Mouse (Mus musculus) c-Kit-positive CD71-negative TER-119-negative erythroid progenitor cells, embryonic 14.5 days (primary cell): Measurements from ENCODE around the gene 4930402F06Rik.

ENCODE experiments used
- DNase-seq: peaks from one replicate; pipeline ENCODE4 v3.0.0-alpha.2; 2013; ENCODE audit warnings: low read depth

Gene 4930402F06Rik

DNA sequence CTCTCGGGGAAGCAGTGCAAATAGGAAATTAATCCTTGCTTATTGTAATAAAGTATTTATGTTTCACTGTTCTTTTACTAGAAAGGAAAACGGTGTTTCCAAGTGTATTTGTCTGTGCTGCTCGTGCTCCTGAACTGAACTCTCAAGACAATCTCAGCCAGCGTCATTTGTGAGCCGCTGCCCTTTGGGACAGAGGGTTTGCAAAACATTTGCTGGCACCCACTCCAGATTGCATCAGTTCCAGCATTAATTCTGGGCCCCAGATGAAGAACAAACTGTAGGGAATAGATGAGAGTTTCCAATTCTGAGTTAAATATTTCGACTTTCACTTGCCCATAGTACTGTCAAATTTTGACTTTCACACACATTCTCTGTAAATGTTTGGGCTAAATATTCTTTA, 58.3 kb downstream of the 4930402F06Rik start:
- DNase-seq = no peak

DNA sequence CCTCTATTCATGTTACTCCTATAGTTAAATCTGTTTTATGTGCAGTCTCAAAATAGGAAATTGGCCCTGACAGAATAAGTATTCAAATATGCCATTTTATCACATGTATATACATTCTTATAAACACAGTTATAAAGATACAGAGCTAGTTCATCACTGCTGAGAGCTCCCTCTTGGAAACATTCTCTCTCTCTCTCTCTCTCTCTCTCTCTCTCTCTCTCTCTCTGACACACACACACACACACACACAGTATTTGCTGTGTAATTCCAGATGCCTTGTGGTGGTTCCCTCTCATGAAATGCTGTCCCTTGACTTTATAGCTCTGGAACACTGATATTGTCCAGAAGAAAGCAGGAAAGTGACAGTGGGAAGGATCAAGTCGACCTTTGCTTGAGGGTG, 58.9 kb downstream of the 4930402F06Rik start:
- DNase-seq = no peak

DNA sequence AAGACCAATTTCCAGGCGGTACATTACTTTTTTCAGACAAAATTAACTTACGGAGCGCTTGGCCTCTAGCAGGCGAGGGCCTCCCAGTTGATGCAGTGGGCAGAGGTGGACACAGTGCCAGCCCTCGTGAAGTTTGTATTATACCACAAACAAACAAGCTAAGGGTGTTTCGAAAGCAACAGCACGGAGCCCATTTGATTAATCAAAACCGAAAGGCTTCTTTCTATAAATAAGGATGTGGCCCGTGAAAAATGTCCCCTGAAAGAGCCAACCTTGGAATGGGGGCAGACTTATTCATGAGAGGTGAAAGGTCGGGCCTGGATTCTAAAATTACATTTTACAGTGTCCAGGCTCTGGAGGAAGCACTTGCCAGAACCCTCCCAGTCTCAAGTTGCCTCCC, 59.6 kb downstream of the 4930402F06Rik start:
- no peak for DNase-seq

DNA sequence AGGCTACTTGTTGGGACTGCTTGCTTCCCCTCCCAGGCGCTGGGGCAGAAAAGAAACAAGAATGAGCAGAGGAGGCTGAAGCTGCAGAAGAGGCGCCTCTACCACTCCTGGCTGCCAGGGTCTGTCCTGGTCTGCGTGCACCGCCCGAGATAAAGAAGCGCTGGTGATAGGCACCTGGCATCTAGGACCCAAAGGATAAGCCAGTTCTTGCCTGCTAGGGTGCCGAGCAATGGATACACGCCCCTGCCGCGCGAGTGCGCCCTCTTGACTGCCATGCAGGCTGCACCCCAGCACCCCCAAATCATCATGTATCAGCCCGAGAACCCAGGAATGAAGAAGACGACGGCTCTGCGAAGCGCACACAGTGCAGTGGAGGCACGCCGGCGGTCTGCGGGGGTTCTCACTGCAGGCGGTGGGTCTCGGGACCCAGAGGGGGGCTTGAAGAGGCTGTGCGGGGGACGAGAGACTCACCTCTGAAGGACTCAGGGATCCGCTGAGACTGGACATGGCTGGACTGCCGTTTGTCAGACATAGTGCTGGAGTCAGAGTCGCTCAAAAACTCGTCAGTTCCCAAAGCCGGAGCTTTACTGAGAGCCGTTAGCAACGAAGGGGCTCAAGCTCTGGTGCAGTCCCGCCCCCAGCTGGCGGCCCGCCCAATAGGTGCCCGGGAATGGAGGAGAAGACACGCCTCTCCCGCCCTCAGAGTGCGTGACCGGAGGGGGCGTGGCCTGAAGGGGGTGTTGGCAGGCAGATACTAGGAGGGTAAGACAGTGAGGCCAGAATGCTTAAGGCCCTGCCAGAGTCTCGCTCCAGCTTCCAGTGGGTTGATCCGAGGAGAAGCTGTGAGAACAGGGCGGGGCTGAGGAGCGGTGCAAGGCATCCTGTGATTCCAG, 60.3 kb downstream of the 4930402F06Rik start, which contains the start of gene Stom:
Stom (minus strand) TSS at position 589 of the 893 bp plus-strand sequence.
- peak; percentile 99 for DNase-seq

DNA sequence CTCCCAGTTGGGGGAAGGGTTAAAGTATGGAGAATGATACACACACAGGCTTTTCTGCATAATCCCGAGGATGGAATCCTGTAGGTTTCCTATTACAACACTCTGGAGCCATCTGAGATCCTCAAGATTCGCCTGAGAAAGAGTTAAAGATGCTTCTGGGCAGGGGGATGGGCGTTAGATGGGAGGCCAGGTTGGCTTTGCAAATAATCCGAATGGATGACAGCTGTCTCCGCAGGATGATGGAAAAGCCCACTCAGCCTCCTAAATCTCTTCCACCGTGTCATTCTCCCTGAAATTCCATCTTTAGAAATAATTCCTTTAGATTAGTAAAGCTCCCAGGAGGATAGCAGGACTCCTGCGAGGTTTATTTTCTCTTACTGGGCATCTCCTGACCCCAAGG, 61.4 kb downstream of the 4930402F06Rik start:
- DNase-seq = no peak

DNA sequence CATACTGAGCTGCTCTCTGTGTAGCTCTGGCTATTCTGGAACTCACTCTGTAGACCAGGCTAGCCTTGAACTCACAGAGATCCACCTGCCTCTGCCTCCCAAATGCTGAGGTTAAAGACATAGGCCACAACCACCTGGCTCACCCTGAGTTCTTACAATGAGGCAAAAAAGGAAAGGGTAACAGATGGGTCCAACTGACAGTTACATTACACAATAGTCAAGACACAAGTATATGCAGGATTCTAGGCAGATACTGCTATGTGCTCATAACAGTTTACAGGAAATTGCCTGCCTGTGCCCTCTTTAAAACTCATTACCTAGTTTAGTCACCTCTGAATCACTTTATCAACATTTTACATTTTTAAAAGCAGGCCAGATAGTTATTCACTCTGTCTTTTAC, 63.3 kb downstream of the 4930402F06Rik start:
- no peak for DNase-seq

DNA sequence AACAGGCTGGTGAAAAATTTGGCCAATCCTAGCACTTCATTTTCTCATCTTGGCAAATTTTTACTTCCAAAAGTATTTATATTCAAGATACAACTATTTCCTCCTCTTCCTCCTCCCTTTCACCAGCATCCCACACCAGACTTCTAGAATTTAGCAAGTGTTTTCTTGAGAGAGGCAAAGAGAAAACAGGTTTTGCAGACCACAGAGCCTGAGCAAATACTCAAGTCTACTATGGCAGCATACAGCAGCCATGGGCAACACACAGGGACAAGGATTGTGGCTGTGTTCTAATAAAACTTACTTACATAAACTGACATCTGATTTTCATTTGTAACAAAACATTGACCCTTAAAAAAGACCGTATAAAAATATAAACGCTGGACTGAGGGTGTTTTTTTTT, 65.8 kb downstream of the 4930402F06Rik start:
- DNase-seq = no peak

DNA sequence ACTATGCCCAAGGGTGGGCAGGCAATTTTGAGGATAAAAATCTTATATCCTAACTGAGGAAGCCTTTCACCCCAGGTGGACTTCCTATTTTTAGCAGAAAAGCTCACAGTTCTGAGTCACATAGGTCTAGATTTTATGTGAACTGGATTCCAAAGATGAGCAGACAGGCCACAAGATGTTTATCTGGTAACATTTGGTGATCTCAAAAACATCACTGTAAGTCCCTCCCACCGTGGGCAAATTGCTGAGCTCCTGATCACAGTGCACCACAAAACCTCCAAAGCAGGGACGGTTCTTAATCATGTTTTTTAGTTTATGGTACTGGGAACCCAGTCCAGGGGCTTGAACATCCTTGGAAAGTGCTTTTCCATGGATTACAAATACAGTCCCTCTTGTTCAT, 67.9 kb downstream of the 4930402F06Rik start:
- no peak for DNase-seq

DNA sequence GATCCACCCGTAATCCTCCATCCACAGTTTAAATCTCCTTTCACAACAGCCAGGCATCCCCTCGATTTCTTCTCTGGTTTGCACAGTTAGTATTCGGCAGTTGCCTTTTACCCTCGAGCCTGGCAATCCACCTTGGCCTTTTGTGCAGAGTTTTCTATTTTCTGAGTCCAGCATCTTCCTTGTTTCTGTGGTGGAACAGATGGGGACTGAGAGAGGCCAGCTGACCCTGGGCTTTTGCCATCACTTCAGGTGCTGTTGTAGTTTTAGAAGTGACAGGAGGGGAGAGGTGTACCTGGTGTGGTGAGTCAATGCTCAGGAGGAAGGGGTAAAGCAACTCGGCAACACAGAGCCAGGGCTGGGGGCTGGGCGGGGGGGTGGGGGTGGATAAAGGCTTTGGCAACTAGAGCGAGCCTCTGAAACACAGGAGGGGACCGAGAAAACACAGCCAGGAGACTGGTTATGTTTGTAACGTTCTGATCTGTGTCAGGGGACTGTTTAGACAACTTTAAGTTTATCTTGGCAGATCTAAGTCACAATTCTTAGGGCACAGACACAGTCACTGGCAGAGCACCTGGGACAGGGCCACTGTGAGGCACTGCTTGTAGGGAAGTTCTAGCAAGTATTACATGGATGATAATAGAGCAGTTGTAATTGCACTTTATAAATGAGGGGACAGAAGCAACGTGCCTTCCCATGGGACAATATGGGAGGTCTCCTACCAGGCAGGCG, 68.7 kb downstream of the 4930402F06Rik start:
- DNase-seq = no peak

DNA sequence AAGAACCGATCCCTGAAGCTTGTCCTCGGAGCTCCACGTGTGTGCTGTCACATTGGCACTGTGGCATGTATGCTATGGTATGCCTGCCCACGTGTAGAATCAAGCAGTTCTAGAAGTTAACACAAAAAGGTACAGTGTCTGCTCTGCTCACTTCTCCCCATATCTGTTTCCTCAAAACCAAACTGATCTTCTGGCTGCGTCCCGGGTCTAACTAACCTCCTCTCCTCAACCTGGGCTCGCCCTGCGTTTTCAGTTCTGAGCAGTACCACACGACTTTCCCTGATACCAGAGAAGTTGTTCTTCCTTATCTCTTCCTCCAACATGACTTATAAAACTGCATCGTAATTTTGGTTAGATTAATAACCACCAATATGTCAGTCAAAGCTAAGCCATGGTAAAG, 69.4 kb downstream of the 4930402F06Rik start:
- DNase-seq = no peak

DNA sequence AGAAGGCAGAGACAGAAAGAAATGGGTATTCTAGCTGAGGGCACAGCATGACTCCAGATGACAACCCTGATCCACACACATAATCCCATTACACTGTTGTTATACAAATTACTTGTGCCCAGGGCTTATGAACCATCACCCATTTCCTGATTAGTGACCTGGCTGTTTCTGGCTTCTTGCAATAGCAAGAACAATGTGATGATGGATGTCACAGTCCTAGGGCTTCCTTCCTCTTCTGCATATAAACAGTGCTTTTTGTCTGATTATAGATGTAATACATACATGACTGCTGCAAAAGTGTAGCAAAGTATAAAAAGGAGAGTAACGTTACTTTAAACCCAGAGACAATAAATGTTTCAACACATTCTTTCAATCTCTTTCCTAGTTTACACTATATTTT, 70.0 kb downstream of the 4930402F06Rik start:
- no peak for DNase-seq

DNA sequence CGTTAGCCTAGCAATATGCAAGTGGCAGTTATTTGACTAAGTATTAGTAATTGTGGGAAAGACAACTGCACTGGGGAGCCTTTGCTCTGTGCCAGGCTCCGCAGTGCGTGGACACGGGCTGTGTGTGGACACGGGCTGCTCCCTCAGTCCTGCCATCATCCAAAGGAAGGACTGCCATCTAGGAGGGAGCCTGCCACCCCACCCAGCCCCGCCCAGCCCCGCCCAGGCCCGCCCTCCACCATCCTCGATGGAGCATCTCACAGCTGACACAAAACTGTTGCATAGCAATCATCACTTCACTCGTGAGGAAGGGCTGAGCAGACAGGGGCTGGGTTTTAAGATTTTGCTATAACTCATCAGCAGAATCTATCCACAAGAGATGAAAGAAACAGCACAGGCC, 71.0 kb downstream of the 4930402F06Rik start:
- no peak for DNase-seq
